Mouse (Mus musculus) kidney, postnatal 4 days (tissue): ENCODE results near the gene Dennd4a.
A peak's percentile ranks its signal among the peaks of the same experiment; 100 is the strongest.

Source experiments
- DNase-seq, 2 experiments: peaks; one replicate each; pipeline ENCODE4 v3.0.0; 2021; ENCODE audit warnings: mixed read lengths in 2 of 2

Dennd4a gene

DNA sequence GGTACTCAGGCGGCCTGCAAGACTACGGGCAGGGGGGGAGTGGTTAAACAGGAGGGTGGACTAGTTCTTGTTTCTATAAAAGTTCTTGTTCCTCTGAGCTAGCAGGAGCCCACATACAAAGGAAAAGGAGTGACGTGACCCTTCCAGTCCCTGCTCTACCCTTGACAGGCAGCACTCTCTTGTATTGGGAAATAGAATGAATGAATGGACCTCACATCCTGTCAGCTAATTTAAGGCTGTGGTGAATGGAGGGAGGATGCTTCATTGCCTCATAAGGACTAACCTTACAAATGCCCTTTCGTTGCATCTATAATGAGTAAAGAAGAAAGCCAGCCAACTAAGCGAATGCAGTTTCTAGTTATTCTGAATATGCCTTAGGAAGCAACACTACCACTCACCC, 114.6 kb downstream of the Dennd4a start:
- DNase-seq = no peak

DNA sequence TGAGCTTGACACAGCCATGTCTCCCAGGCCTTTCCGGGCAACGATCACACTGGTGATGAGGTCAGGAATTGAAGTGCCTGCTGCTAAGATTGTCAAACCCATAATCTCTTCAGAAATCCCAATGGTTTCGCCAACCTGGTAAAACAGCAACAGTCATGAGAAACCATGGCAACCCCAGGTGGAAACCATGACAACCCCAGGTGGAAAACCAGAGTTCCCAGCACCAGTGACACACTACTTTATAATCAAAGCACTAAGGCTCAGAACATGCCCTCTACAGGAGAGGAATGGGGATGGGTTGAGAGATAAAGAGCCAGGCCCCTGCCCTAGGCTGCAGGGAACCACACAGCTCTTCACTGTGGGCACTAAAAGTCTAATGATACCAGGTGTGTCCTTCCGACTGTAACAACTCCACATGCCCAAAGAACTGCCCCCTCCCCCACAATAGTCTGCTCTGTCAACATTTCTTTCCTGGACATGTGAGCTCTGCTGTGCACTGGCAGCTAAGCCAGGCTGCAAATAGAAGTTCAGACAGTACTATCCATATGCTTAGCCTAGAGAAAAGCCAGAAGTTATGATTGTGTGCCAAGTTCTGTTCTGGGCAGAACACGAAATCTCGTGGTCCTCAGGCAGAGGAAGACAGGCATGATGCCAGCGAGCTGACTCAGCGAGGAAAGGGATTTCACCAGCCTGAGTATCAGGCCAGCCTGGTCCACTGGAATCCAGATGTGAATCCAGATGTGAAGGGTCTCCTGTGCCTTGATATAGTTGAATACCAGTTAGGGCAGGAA, 115.3 kb downstream of the Dennd4a start:
- DNase-seq = no peak

- no peak for DNase-seq
Observed at GRCm38 (mm10) chr9:64930256-64930655, 119.1 kb downstream of the Dennd4a start.

GRCm38 (mm10) chr9:64931751-64932610, 120.8 kb downstream of the Dennd4a start:
- no peak for DNase-seq

- DNase-seq = peak; percentile 50 to 69
Observed at GRCm38 (mm10) chr9:64934015-64934754, 123.0 kb downstream of the Dennd4a start.

DNA sequence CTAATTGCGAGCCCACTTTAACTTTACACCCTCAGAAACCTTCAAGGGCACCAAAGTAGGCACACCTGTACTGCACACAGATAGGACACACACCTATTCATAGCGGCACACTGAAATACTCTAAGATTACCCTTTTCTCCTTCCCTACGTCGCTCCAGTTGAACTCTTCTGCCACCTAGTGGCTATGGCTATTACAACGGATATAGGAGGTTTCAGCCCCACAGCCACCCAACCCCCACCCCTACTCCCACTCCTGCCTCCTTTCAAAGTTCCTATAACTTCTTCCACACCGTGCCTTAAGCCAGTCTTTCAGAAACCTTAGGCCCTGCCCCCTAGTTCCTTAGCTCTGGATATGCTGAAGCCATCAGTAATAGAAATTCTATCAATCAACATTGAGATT, 125.4 kb downstream of the Dennd4a start:
- peak; percentile 69 to 78 for DNase-seq

DNA sequence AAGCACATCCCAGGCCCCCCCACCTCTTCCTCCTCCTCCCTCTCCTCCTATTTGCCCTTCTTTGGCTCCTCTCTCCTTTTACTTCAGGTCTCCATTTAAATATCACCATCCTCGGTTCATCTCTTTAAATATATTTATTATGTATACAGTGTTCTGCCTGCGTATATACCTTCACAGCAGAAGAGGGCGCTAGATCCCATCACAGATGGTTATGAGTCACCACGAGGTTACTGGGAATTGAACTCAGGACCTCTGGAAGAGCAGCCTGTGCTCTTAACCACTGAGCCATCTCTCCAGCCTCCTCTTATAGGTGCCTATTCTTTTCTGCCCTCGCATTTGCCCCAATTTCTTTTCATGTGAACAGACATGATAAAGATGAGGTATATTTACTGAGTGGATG, 126.4 kb downstream of the Dennd4a start:
- DNase-seq = no peak

- no peak for DNase-seq
Observed at GRCm38 (mm10) chr9:64938535-64938934, 127.4 kb downstream of the Dennd4a start.

GRCm38 (mm10) chr9:64939281-64939680, 128.1 kb downstream of the Dennd4a start:
- DNase-seq = peak in 1 of 2 experiments; percentile 31

- DNase-seq = no peak
Observed at GRCm38 (mm10) chr9:64939790-64940189, 128.7 kb downstream of the Dennd4a start.

DNA sequence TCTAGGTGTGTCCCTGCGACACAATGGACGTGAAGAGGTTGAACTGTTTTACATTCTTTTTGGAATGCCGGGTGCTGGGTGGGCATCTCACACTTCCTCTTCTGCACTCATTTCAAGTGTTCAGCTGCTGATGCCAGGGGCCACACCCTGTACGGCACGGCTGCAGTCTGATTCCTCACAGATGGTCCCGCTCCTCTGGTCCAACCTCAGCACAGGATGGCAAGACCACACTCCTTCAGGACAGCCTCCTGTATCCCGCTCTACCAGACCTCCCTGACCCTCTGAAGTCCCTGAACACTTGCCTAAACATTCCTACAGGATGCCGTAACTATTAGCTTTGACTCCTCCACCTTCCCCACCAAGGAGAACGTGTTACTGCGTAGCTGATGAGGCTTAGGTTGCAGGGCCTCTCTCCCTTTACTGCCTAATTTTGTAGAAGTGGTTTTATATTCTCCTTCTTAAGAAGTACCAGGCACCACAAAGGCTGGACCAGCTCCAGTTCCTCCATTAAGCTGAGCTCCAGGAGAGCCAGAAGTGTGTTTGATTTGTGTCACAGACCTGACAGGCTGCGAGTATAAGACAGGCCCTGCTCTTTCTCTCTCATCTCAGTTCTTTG, 129.7 kb downstream of the Dennd4a start:
- no peak for DNase-seq

- no peak for DNase-seq
Observed at GRCm38 (mm10) chr9:64941650-64942049, 130.5 kb downstream of the Dennd4a start.

DNA sequence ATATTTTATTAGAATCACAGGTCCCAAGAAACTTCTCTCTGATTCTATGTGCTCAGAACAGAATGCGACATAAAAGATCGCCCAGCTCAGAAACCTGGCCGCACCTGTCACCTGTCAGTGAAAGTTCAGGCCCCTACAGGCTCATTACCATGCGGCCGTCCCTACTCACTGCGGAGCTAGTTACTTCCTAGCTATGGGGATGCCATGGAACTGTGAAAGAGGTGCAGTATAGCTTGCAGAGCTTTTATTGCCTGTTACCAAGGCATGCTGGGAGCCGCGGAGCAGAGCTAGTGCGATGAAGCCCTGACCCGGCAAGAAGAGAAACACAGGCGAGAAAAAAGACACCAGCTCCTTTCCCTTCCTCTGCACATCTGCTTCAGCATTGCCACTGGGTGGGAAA, 132.9 kb downstream of the Dennd4a start:
- no peak for DNase-seq

GRCm38 (mm10) chr9:64947483-64948095, 136.4 kb downstream of the Dennd4a start:
- no peak for DNase-seq

GRCm38 (mm10) chr9:64951161-64951657, 140.1 kb downstream of the Dennd4a start, which contains the start of gene Slc24a1:
Gene Slc24a1, minus strand, starts transcription at chr9:64951607.
- no peak for DNase-seq

DNA sequence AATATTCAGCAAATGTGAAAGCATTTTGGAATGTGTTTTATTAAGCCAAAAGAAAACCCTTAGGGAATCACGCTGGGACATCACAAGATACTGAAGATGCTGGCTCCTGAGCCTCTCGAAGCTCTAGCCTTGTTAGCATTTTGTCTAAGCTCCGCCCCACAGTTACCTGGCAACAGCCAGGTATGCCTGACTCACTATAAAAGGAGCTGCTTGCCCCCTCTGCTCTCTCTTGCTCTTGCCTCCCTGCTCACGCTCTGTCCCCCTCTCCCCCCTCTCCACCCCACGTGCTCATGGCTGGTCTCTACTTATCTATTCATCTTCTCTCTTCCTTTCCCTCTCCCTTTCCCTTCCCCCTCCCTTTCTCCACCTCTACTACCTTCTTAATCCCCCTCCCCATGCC, 140.9 kb downstream of the Dennd4a start:
- no peak for DNase-seq

DNA sequence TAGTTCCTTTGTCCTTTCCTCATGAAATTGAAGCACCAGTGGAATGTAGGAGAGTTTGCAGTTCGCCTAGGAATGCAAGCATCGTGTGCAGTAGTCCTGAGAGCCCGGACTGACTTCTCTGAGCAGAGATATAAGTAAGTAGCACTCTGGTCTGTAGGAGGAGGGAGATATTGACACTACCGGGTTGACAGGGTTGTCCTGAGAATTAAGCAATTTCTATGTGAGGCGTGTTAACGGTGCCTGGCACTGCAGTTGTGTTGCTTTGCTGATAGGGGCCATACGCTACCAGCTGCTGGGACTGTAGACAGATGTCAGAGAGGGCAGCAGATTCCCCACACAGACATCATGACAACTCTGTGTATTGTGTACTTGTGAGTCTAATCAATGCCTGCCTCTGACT, 142.1 kb downstream of the Dennd4a start:
- no peak for DNase-seq

DNA sequence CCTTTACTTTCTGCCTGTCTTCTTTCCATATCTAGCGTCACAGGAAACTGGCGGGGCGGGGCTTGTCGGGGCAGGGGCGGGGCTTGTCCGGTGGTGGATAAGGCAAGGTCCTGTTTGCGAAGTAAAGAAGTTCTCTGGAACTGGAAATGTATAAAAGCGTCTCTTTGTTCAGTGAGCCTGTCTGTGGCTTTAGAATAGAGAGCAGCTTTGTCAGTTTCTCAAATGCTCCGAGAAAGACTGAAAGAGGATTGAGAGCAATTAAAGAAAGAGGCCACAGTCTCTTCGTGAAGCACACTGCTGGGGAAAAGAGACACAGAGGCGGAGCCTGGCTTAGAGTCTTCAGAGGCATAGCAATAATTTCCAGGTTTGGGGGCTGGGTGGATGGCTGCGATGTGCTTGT, 145.2 kb downstream of the Dennd4a start:
- DNase-seq = peak; percentile 68 to 74

- DNase-seq = no peak
Observed at GRCm38 (mm10) chr9:64957276-64957675, 146.1 kb downstream of the Dennd4a start.

DNA sequence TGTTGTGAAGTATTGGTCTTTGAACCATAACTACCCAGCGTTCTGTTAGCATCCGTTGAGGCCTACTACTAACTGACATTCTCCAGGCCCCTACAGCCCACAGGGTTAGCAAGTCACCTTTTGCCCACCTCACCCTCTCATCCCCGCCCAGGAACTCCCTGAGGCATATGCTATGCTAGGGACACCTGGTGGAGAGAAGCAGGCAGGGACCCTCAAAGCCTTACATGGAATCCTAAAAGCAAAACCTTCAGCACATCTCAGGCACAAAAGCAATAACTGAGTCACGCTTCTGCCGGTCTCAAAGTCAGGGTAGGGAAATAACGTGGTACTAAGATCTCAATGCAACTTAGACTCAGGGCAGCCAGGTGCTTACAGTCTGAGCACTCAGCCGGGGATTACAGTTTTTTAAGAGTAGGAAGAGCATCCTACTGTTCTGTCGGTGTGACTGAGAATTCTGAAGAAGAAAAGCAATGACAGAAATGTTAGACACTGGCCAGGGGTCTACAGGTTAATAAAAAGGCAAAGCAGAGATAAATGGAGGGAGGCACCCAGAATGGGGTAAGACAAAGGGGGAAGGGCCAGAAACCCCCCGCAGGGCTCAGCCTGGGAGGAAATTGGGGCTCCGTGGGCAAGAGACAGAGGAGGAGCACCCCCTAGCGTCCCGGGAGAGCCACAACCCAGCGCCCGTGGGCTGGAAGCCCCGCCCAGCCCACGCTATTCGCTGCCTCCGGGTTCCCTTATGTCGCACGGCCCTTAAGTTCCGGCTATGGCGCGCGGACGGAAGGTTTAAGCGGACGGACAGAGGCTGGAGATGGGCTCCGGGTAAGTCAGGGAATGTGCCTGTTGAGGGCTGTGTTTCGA, 149.2 kb downstream of the Dennd4a start, which contains the start of gene Ints14:
Gene Ints14, plus strand, starts transcription at position 789 of the 861 bp plus-strand sequence.
- DNase-seq = peak; percentile 98 to 99

- no peak for DNase-seq
Observed at GRCm38 (mm10) chr9:64960978-64961320, 149.8 kb downstream of the Dennd4a start.
